Mouse (Mus musculus) neural tube, embryonic 13.5 days (tissue): ENCODE measurements at regions not wholly inside any gene's neighbourhood (a gene's known extent, or its start where the extent isn't known, plus 50 kb on each side); places are given as distances from the start of the nearest gene placed in this dataset.
"Not testable (repeated sequence)": the region's sequence is repeated elsewhere in the genome, so short reads cannot be mapped to it uniquely, and the experiment has no call there.

Experiments
- ATAC-seq: fragments of 200-750 bp; cut with Nextera tagmentation; 2 replicates; pipeline ENCODE4 v1.8.0; 2017; ENCODE audit warnings: low read depth, mild to moderate bottlenecking, moderate TSS enrichment, moderate library complexity
- H3K27ac ChIP-seq: fragments of 300-500 bp; sonication (generic); replicated peaks from 2 replicates; pipeline ENCODE4 v1.5.1; 2015; ENCODE audit warnings: moderate library complexity, mild to moderate bottlenecking, inconsistent platforms
- H3K27me3 ChIP-seq: fragments of 300-500 bp; sonication (generic); 2 replicates; pipeline ENCODE4 v1.6.1; 2015; ENCODE audit warnings: mild to moderate bottlenecking, inconsistent platforms
- H3K36me3 ChIP-seq: fragments of 300-500 bp; sonication (generic); 2 replicates; pipeline ENCODE4 v1.6.1; 2015; ENCODE audit warnings: mild to moderate bottlenecking, inconsistent platforms
- H3K4me1 ChIP-seq: fragments of 300-500 bp; sonication (generic); replicated peaks from 2 replicates; pipeline ENCODE4 v1.6.1; 2015; ENCODE audit warnings: inconsistent platforms
- H3K4me2 ChIP-seq: fragments of 300-500 bp; sonication (generic); 2 replicates; pipeline ENCODE4 v1.6.1; 2015; ENCODE audit warnings: inconsistent platforms, mild to moderate bottlenecking, moderate library complexity
- H3K4me3 ChIP-seq: fragments of 300-500 bp; sonication (generic); 2 replicates; pipeline ENCODE4 v1.5.1; 2015; ENCODE audit warnings: mild to moderate bottlenecking, inconsistent platforms
- H3K9ac ChIP-seq: fragments of 300-500 bp; sonication (generic); 2 replicates; pipeline ENCODE4 v1.6.1; 2015; ENCODE audit warnings: moderate library complexity, mild to moderate bottlenecking, inconsistent platforms
- H3K9me3 ChIP-seq: fragments of 300-500 bp; sonication (generic); 2 replicates; pipeline ENCODE4 v1.6.1; 2016; ENCODE audit warnings: inconsistent platforms
- WGBS: fragments of 180-500 bp; shearing (Covaris S2); methylation state at CpG from one replicate; pipeline ENCODE4 v1.1.7; 2015; 5-methylcytosine and 5-hydroxymethylcytosine counted together

- not testable (repeated sequence) for H3K4me3 ChIP-seq, ATAC-seq, H3K4me1 ChIP-seq, H3K4me2 ChIP-seq, H3K9ac ChIP-seq, H3K27me3 ChIP-seq, H3K27ac ChIP-seq, H3K36me3 ChIP-seq
- 89% methylated on average over 1 of the region's 1 CpGs for WGBS
- H3K9me3 ChIP-seq, result peaks cover 20% of the 10 kb centered on the region
Observed at GRCm38 (mm10) chr12:18207941-18208340, 306.4 kb upstream of the 5730507C01Rik start.

- not testable (repeated sequence) for H3K4me2 ChIP-seq, H3K9ac ChIP-seq, H3K27me3 ChIP-seq, H3K4me1 ChIP-seq, H3K36me3 ChIP-seq, H3K27ac ChIP-seq, H3K4me3 ChIP-seq, ATAC-seq
- peaks cover 40% of the 10 kb centered on the region; the same call in 1 of the 2 replicates for H3K9me3 ChIP-seq
- 90% methylated on average over 16 of the region's 16 CpGs for WGBS
Observed at GRCm38 (mm10) chr12:18216432-18216926, 297.8 kb upstream of the 5730507C01Rik start.

DNA sequence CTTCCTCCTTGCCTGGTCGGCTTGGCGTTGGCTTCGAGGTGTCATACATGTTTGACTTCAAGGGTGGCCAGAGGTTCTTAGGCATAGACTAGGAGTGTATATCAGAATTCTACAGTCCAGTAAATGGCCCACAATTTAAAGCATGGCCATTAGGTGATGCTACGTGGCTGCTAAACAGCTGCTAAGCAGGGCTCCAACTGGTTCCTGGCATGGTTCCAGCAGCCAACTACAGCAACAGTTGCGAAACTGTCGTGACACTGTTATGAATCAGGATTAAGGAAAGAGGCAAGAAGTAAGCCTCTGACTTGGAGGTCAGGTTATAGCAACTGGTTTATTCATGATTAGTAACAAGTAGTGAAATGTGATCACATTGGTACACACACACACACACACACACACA lies 289.8 kb upstream of the 5730507C01Rik start:
- WGBS, result 87% methylated on average over 6 of the region's 6 CpGs
- Histone ChIP-seq H3K27ac (no peak overlapping the region), H3K4me3 (no peak overlapping the region), H3K36me3 (no peaks in the 10 kb centered on the region), H3K27me3 (no peaks in the 10 kb centered on the region), H3K9me3 (peaks cover 51% of the 10 kb centered on the region), H3K4me1 (no peaks in the 10 kb centered on the region), H3K4me2 (no peak overlapping the region), H3K9ac (no peak overlapping the region)
- ATAC-seq, result no peak

GRCm38 (mm10) chr12:18226691-18227090 lies 287.6 kb upstream of the 5730507C01Rik start:
- Histone ChIP-seq H3K27ac (no peak overlapping the region), H3K4me3 (no peak overlapping the region), H3K27me3 (no peaks in the 10 kb centered on the region), H3K4me2 (no peak overlapping the region), H3K9me3 (peaks cover 72% of the 10 kb centered on the region), H3K36me3 (no peaks in the 10 kb centered on the region), H3K4me1 (no peaks in the 10 kb centered on the region), H3K9ac (no peak overlapping the region)
- ATAC-seq, result no peak
- WGBS, result 89% methylated on average over 10 of the region's 10 CpGs

DNA sequence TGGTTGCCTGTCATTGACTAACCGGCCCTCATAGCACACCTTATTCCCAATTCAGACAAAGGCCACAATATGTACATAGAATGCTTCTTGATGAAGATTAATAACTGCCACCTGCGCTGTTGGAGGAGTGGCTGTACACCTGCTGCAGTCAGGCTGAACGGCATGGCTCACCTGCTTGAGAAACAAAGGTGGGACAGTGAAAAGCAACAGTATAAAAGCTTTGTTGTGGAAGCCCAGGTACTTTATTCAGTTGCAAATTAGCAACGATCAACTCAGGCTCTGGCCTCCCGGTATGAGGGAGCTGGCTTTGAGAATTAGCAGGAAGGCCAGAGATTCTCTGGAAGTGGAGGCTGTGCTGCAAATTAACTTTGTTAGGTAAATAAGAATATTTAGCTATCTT lies 282.4 kb upstream of the 5730507C01Rik start:
- not testable (repeated sequence) for H3K4me3 ChIP-seq, H3K27ac ChIP-seq, H3K4me2 ChIP-seq, H3K27me3 ChIP-seq, H3K36me3 ChIP-seq, ATAC-seq, H3K4me1 ChIP-seq, H3K9ac ChIP-seq
- peaks cover 58% of the 10 kb centered on the region for H3K9me3 ChIP-seq
- WGBS, result 87% methylated on average over 5 of the region's 5 CpGs

GRCm38 (mm10) chr12:18236330-18236729 lies 278.0 kb upstream of the 5730507C01Rik start:
- H3K4me2 ChIP-seq, ATAC-seq, H3K4me1 ChIP-seq, H3K9ac ChIP-seq, H3K36me3 ChIP-seq, H3K27ac ChIP-seq, H3K4me3 ChIP-seq, H3K27me3 ChIP-seq: not testable (repeated sequence)
- peaks cover 54% of the 10 kb centered on the region for H3K9me3 ChIP-seq

- Histone ChIP-seq H3K27me3 (no peaks in the 10 kb centered on the region), H3K27ac (no peak overlapping the region), H3K9ac (no peak overlapping the region), H3K4me2 (no peak overlapping the region), H3K4me1 (no peaks in the 10 kb centered on the region), H3K9me3 (peaks cover 57% of the 10 kb centered on the region), H3K4me3 (no peak overlapping the region), H3K36me3 (no peaks in the 10 kb centered on the region)
- WGBS, result 80% methylated on average over 9 of the region's 9 CpGs
- no peak for ATAC-seq
Observed at GRCm38 (mm10) chr12:18237549-18237948, 276.8 kb upstream of the 5730507C01Rik start.
